Mouse (Mus musculus): ENCODE measurements around the gene Atp13a2. TPM values are rescaled to one million over a fixed set of nuclear protein-coding genes. Genes with fewer than 3 reads are reported as not detected.

Atp13a2 gene
- polyA plus RNA-seq, 1 experiment: 275 TPM

GRCm38 (mm10) chr4:141049476-141049835 is 62.8 kb downstream of the Atp13a2 start:
- TF ChIP-seq POLR2A (IDR thresholded peaks at IDR 0.05; ENCODE audit: low read depth, low read length) (no peak), CTCF (IDR thresholded peaks at IDR 0.05; ENCODE audit: extremely low read depth, insufficient read depth, insufficient read length, insufficient replicate concordance) (no peak)
- no peaks in the 10 kb centered on the region for H3K36me3 ChIP-seq (ENCODE audit: control insufficient read depth, insufficient read depth, low read length)
- no peak overlapping the region for H3K4me3 ChIP-seq (ENCODE audit: extremely low read depth, insufficient read depth, insufficient read length)
- 80% methylated on average over 4 of the region's 4 CpGs for WGBS
- no peak overlapping the region for H3K27ac ChIP-seq (ENCODE audit: insufficient read depth, low read length)
- no peaks in the 10 kb centered on the region for H3K4me1 ChIP-seq (ENCODE audit: control insufficient read depth, insufficient read depth, insufficient read length)
- H3K27me3 ChIP-seq (ENCODE audit: control insufficient read depth, insufficient read depth, low read length): no peaks in the 10 kb centered on the region
- DNase-seq (ENCODE audit: low read depth in 1 of 2, low spot score in 2 of 2): no peak

GRCm38 (mm10) chr4:141052442-141052841 is 65.8 kb downstream of the Atp13a2 start:
- WGBS: 92% methylated on average over 12 of the region's 12 CpGs
- H3K36me3 ChIP-seq (ENCODE audit: control insufficient read depth, insufficient read depth, low read length): no peaks in the 10 kb centered on the region
- no peak overlapping the region for H3K4me3 ChIP-seq (ENCODE audit: extremely low read depth, insufficient read depth, insufficient read length)
- no peaks in the 10 kb centered on the region for H3K27me3 ChIP-seq (ENCODE audit: control insufficient read depth, insufficient read depth, low read length)
- H3K27ac ChIP-seq (ENCODE audit: insufficient read depth, low read length): no peak overlapping the region
- no peak for TF ChIP-seq POLR2A (IDR thresholded peaks at IDR 0.05; ENCODE audit: low read depth, low read length)
- no peak for TF ChIP-seq CTCF (IDR thresholded peaks at IDR 0.05; ENCODE audit: extremely low read depth, insufficient read depth, insufficient read length, insufficient replicate concordance)
- H3K4me1 ChIP-seq (ENCODE audit: control insufficient read depth, insufficient read depth, insufficient read length): no peaks in the 10 kb centered on the region
- DNase-seq (ENCODE audit: low read depth in 1 of 2, low spot score in 2 of 2): no peak

- Histone ChIP-seq H3K4me1 (ENCODE audit: control insufficient read depth, insufficient read depth, insufficient read length) (no peaks in the 10 kb centered on the region), H3K27me3 (ENCODE audit: control insufficient read depth, insufficient read depth, low read length) (no peaks in the 10 kb centered on the region), H3K4me3 (ENCODE audit: extremely low read depth, insufficient read depth, insufficient read length) (no peak overlapping the region), H3K36me3 (ENCODE audit: control insufficient read depth, insufficient read depth, low read length) (no peaks in the 10 kb centered on the region), H3K27ac (ENCODE audit: insufficient read depth, low read length) (no peak overlapping the region)
- WGBS: 83% methylated on average over 8 of the region's 8 CpGs
- DNase-seq (ENCODE audit: low read depth in 1 of 2, low spot score in 2 of 2): no peak
- TF ChIP-seq CTCF (IDR thresholded peaks at IDR 0.05; ENCODE audit: extremely low read depth, insufficient read depth, insufficient read length, insufficient replicate concordance) (no peak), POLR2A (IDR thresholded peaks at IDR 0.05; ENCODE audit: low read depth, low read length) (no peak)
These were observed 66.5 kb downstream of the Atp13a2 start for GRCm38 (mm10) chr4:141053138-141053537.

- Histone ChIP-seq H3K4me1 (ENCODE audit: control insufficient read depth, insufficient read depth, insufficient read length) (no peaks in the 10 kb centered on the region), H3K36me3 (ENCODE audit: control insufficient read depth, insufficient read depth, low read length) (no peaks in the 10 kb centered on the region), H3K27ac (ENCODE audit: insufficient read depth, low read length) (no peak overlapping the region), H3K27me3 (ENCODE audit: control insufficient read depth, insufficient read depth, low read length) (no peaks in the 10 kb centered on the region), H3K4me3 (ENCODE audit: extremely low read depth, insufficient read depth, insufficient read length) (no peak overlapping the region)
- TF ChIP-seq POLR2A (IDR thresholded peaks at IDR 0.05; ENCODE audit: low read depth, low read length) (no peak), CTCF (IDR thresholded peaks at IDR 0.05; ENCODE audit: extremely low read depth, insufficient read depth, insufficient read length, insufficient replicate concordance) (no peak)
- WGBS: 83% methylated on average over 17 of the region's 17 CpGs
- no peak for DNase-seq (ENCODE audit: low read depth in 1 of 2, low spot score in 2 of 2)
These were observed 67.0 kb downstream of the Atp13a2 start for GRCm38 (mm10) chr4:141053568-141054161.

Other genes with a start within 250 kb of the Atp13a2 start
- gene Padi6, start 244.2 kb upstream of the Atp13a2 start, polyA plus RNA-seq (2012; rRNA removed): 0.05 and 0.09 TPM in 2 replicates
- gene Padi4, start 212.6 kb upstream of the Atp13a2 start, polyA plus RNA-seq (2012; rRNA removed): 4.1 and 7.3 TPM in 2 replicates
- gene Padi3, start 176.2 kb upstream of the Atp13a2 start, polyA plus RNA-seq (2012; rRNA removed): 0.14 and 0.26 TPM in 2 replicates
- gene Padi1, start 141.1 kb upstream of the Atp13a2 start, polyA plus RNA-seq (2012; rRNA removed): 0.13 TPM in 2 replicates
- 10.7 and 12.0 TPM in 2 replicates for gene Padi2, start 80.5 kb upstream of the Atp13a2 start, polyA plus RNA-seq (2012; rRNA removed)
- gene Sdhb, start 25.7 kb upstream of the Atp13a2 start, polyA plus RNA-seq (2012; rRNA removed): 66.0 and 79.2 TPM in 2 replicates
- gene Mfap2, start 23.5 kb downstream of the Atp13a2 start, polyA plus RNA-seq (2012; rRNA removed): 3.1 and 4.6 TPM in 2 replicates
- gene Crocc, start 73.7 kb downstream of the Atp13a2 start, polyA plus RNA-seq (2012; rRNA removed): 9.8 and 11.7 TPM in 2 replicates
- 71.3 and 101 TPM in 2 replicates for gene Necap2, start 91.5 kb downstream of the Atp13a2 start, polyA plus RNA-seq (2012; rRNA removed)
- gene Spata21, start 101.5 kb downstream of the Atp13a2 start, polyA plus RNA-seq (2012; rRNA removed): not detected in 2 replicates
- gene Szrd1, start 152.9 kb downstream of the Atp13a2 start, polyA plus RNA-seq (2012; rRNA removed): 38.8 and 49.8 TPM in 2 replicates
- gene Fbxo42, start 161.0 kb downstream of the Atp13a2 start, polyA plus RNA-seq (2012; rRNA removed): 13.1 and 13.7 TPM in 2 replicates
- gene Rsg1, start 227.1 kb downstream of the Atp13a2 start, polyA plus RNA-seq (2012; rRNA removed): 0.83 and 2.9 TPM in 2 replicates